Comparison of ENCODE assay signal across 33 mouse cellular contexts in the genomic region with DNA sequence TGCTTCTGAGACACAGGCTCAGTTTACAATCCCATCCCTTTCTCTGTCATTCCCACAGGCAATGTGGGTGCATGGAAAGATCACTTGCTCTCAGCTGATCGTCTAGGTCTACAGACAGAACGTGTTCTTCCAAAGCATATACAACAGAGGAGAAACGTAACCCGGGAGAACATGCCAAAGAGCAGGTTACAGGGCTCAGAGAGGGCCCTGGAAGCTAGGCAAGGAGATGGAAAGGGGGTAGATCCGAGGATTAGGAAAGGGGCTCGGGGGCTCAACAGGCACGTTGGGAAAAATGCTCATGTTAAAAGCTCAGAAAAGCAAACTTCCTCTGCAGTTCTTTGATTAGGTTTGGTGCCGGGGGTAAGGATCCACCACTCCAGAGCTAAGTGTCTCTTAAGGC. TPM values are rescaled to one million over a fixed set of nuclear protein-coding genes. Genes with fewer than 3 reads are reported as not detected.
"Had no signal": no experiment of that assay in that cellular context is flagged by ENCODE, and none has a peak within 500 bp of the region (broad histone marks: within the 10 kb centered on the region; RNA-seq: fewer than 3 reads in every experiment).

No protein-coding gene starts in this region.

- H3K4me3 ChIP-seq: embryonic facial prominence, embryonic 10.5 days; embryonic facial prominence, embryonic 12.5 days; embryonic facial prominence, embryonic 13.5 days; embryonic facial prominence, embryonic 15.5 days; erythroblast, embryonic 14.5 days; forebrain, embryonic 10.5 days; forebrain, embryonic 12.5 days; forebrain, embryonic 13.5 days; forebrain, embryonic 15.5 days; gastrocnemius, adult 2 months; heart, adult 2 months had no signal

- H3K27me3 ChIP-seq: forebrain, embryonic 15.5 days had no signal

- H3K9ac ChIP-seq: embryonic facial prominence, embryonic 12.5 days; embryonic facial prominence, embryonic 13.5 days; embryonic facial prominence, embryonic 15.5 days; forebrain, embryonic 12.5 days; forebrain, embryonic 13.5 days; forebrain, embryonic 15.5 days; forebrain, postnatal 0 days had no signal

- ATAC-seq: forebrain, embryonic 13.5 days; forebrain, embryonic 14.5 days; forebrain, embryonic 15.5 days; forebrain, embryonic 16.5 days; forebrain, postnatal 0 days had no signal

- H3K4me1 ChIP-seq: embryonic facial prominence, embryonic 12.5 days; embryonic facial prominence, embryonic 13.5 days; embryonic facial prominence, embryonic 15.5 days; forebrain, embryonic 12.5 days; forebrain, embryonic 13.5 days; forebrain, embryonic 15.5 days had no signal

- H3K4me2 ChIP-seq: embryonic facial prominence, embryonic 12.5 days; embryonic facial prominence, embryonic 13.5 days; embryonic facial prominence, embryonic 15.5 days; forebrain, embryonic 12.5 days; forebrain, embryonic 13.5 days; forebrain, embryonic 15.5 days had no signal

- DNase-seq: cerebellum, adult 2 months; cerebellum, adult 8-10 months; cerebellum, adult 9-10 months; cerebellum, adult 9-11 months; cerebellum, postnatal 10 days; cerebellum, postnatal 14 days; cerebellum, postnatal 25 days; cerebellum, postnatal 36 days; embryo, embryonic 11 days; forebrain, postnatal 0 days; gastrocnemius, adult 2 months; gastrocnemius, postnatal 10 days; gastrocnemius, postnatal 14 days; gastrocnemius, postnatal 25 days; gastrocnemius, postnatal 36 days; heart, adult 18-20 months; heart, adult 2 months had no signal

- H3K36me3 ChIP-seq: embryonic facial prominence, embryonic 10.5 days; embryonic facial prominence, embryonic 12.5 days; embryonic facial prominence, embryonic 13.5 days; embryonic facial prominence, embryonic 15.5 days; forebrain, embryonic 10.5 days; forebrain, embryonic 12.5 days; forebrain, embryonic 15.5 days had no signal

- H3K27ac ChIP-seq: embryonic facial prominence, embryonic 10.5 days; embryonic facial prominence, embryonic 12.5 days; embryonic facial prominence, embryonic 13.5 days; embryonic facial prominence, embryonic 15.5 days; forebrain, embryonic 10.5 days; forebrain, embryonic 12.5 days; forebrain, embryonic 13.5 days; forebrain, embryonic 15.5 days; gastrocnemius, adult 2 months; heart, adult 2 months had no signal

- H3K9me3 ChIP-seq: embryonic facial prominence, embryonic 10.5 days; embryonic facial prominence, embryonic 12.5 days; embryonic facial prominence, embryonic 13.5 days; embryonic facial prominence, embryonic 15.5 days; forebrain, embryonic 10.5 days; forebrain, embryonic 12.5 days; forebrain, embryonic 13.5 days; forebrain, embryonic 15.5 days had no signal

RNA-seq across cellular contexts. Expression of gene Celf6, which starts 23.9 kb away (rescaled TPM):
- total RNA-seq: common myeloid progenitor, adult 5-6 weeks; gastrocnemius, adult 18-20 months; gastrocnemius, adult 2 months; gastrocnemius, adult 8-10 months; gastrocnemius, postnatal 10 days; gastrocnemius, postnatal 14 days; gastrocnemius, postnatal 25 days; gastrocnemius, postnatal 36 days; granulocyte monocyte progenitor cell, adult 5-6 weeks; heart, adult 18-20 months; heart, adult 2 months; heart, adult 8-10 months had no signal
- polyA plus RNA-seq: erythroblast, embryonic 14.5 days; heart, adult 2 months had no signal
